Mouse (Mus musculus) C2C12 (cell line): Measurements from ENCODE around the gene Serpinb5. TPM values are rescaled to one million over a fixed set of nuclear protein-coding genes. Genes with fewer than 3 reads are reported as not detected.

Source experiments
- H3K27me3 ChIP-seq: one replicate; pipeline ENCODE4 v1.6.1; 2011; ENCODE audit not compliant: control insufficient read depth, insufficient read depth, insufficient read length
- H3K36me3 ChIP-seq: one replicate; pipeline ENCODE4 v1.6.1; 2011; ENCODE audit not compliant: control insufficient read depth, insufficient read depth
- H3K4me3 ChIP-seq: one replicate; pipeline ENCODE4 v1.5.1; 2011; ENCODE audit warnings: mild to moderate bottlenecking, control low read depth; ENCODE audit not compliant: poor library complexity, insufficient read depth, severe bottlenecking
- H3K79me2 ChIP-seq: one replicate; pipeline ENCODE4 v1.6.1; 2011; ENCODE audit not compliant: control insufficient read depth, insufficient read depth
- H3K79me3 ChIP-seq: one replicate; pipeline ENCODE4 v1.6.1; 2011; ENCODE audit warnings: low read depth, control low read depth
- H3ac ChIP-seq: one replicate; pipeline ENCODE3; 2011; ENCODE audit warnings: low read depth; ENCODE audit not compliant: control insufficient read depth, insufficient read length
- CEBPB ChIP-seq: IDR thresholded peaks from one replicate; pipeline ENCODE4 v1.6.1; 2011; ENCODE audit warnings: low read depth, mild to moderate bottlenecking, control low read depth, moderate library complexity
- CTCF ChIP-seq: IDR thresholded peaks from one replicate; pipeline ENCODE4 v1.5.1; 2011; ENCODE audit not compliant: control insufficient read depth, insufficient read depth, insufficient read length
- FOSL1 ChIP-seq: IDR thresholded peaks from one replicate; pipeline ENCODE4 v1.8.0; 2011; ENCODE audit warnings: mild to moderate bottlenecking, low read length; ENCODE audit not compliant: poor library complexity, insufficient read depth, severe bottlenecking
- MAX ChIP-seq: IDR thresholded peaks from one replicate; pipeline ENCODE4 v1.6.1; 2011; ENCODE audit warnings: mild to moderate bottlenecking, control low read depth
- MYOD1 ChIP-seq: IDR thresholded peaks from one replicate; pipeline ENCODE4 v1.6.1; 2011; ENCODE audit warnings: low read depth; ENCODE audit not compliant: control insufficient read depth, insufficient read length
- MYOG ChIP-seq: IDR thresholded peaks from one replicate; pipeline ENCODE4 v1.6.1; 2011; ENCODE audit not compliant: control insufficient read depth, insufficient read length; ENCODE audit errors: extremely low read depth
- USF1 ChIP-seq: IDR thresholded peaks from one replicate; pipeline ENCODE4 v1.6.1; 2011; ENCODE audit warnings: low read depth, mild to moderate bottlenecking, control low read depth, moderate library complexity
- polyA plus RNA-seq: library from polyadenylated mRNA; unstranded; fragments of >200 nt; fragmentation: generic; extraction: Trizol; gene quantifications from one replicate; pipeline ENCODE4 v1.2.1, GENCODE M21; 2012; ENCODE audit warnings: missing spikeins

Serpinb5 gene
- polyA plus RNA-seq, 1 experiment: not detected

DNA sequence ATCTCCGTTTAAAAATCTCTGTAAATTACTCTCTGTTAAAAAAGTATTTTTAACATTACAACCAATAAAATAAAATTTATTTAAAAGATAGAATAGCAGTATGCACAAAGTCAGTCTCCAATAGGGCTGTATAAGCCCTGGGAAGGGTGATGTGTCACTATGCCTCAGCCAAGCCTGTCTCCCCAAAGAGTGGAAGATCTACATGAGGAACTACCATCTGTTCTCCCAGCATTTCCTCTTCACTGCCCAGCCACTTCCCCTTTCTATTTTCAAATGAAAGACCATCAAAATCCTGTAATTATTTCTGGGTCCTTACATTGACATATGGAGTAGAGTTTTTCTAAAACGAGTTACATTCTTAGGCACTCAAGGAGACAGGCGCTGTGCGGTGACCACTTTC is 71.0 kb downstream of the Serpinb5 start:
- H3ac ChIP-seq: no peak overlapping the region
- no peaks in the 10 kb centered on the region for H3K79me3 ChIP-seq
- no peaks in the 10 kb centered on the region for H3K27me3 ChIP-seq
- no peaks in the 10 kb centered on the region for H3K79me2 ChIP-seq
- TF ChIP-seq MYOD1 (no peak), MAX (no peak), CEBPB (no peak), FOSL1 (no peak), CTCF (no peak), MYOG (no peak), USF1 (no peak)
- H3K4me3 ChIP-seq: no peak overlapping the region
- no peaks in the 10 kb centered on the region for H3K36me3 ChIP-seq

Other genes starting within 250 kb of the Serpinb5 start
- gene Bcl2, start 146.9 kb upstream of the Serpinb5 start, polyA plus RNA-seq: 1.8 TPM
- gene Kdsr, start 101.4 kb upstream of the Serpinb5 start, polyA plus RNA-seq: 13.9 TPM
- 16.8 TPM for gene Vps4b, start 64.4 kb upstream of the Serpinb5 start, polyA plus RNA-seq
- not detected for gene Serpinb12, start 73.3 kb downstream of the Serpinb5 start, polyA plus RNA-seq
- not detected for gene Serpinb13, start 119.8 kb downstream of the Serpinb5 start, polyA plus RNA-seq
- not detected for gene Serpinb3a, start 191.1 kb downstream of the Serpinb5 start, polyA plus RNA-seq
- gene Serpinb3d, start 222.3 kb downstream of the Serpinb5 start, polyA plus RNA-seq: not detected